Mouse (Mus musculus) MEL (cell line): ENCODE measurements around the gene Hps4. TPM values are rescaled to one million over a fixed set of nuclear protein-coding genes. Genes with fewer than 3 reads are reported as not detected.

ENCODE experiments used
- DNase-seq: peaks from one replicate; pipeline ENCODE4 v3.0.0; 2011; ENCODE audit warnings: low read depth, low spot score
- H3K27ac ChIP-seq: 2 replicates; pipeline ENCODE4 v1.5.1; 2012; ENCODE audit warnings: low read depth, mild to moderate bottlenecking, control low read depth, low read length, moderate library complexity; ENCODE audit not compliant: control insufficient read depth
- H3K27me3 ChIP-seq, 2 experiments: fragments of 150-350 bp in 1 of 2; sonication (generic) in 1 of 2; 2 replicates each; pipeline ENCODE4 v1.6.1; 2012; ENCODE audit warnings: low read length in 2 of 2, mild to moderate bottlenecking in 2 of 2, improper control_type of control experiment in 1 of 2, moderate library complexity in 1 of 2; ENCODE audit not compliant: insufficient read depth in 2 of 2, control insufficient read depth in 1 of 2
- H3K36me3 ChIP-seq, 2 experiments: 2 replicates each; pipeline ENCODE4 v1.6.1; 2012 to 2014; ENCODE audit warnings: low read length in 2 of 2, improper control_type of control experiment in 1 of 2, inconsistent platforms in 1 of 2, mild to moderate bottlenecking in 1 of 2; ENCODE audit not compliant: insufficient read depth in 2 of 2, control insufficient read depth in 1 of 2
- H3K4me1 ChIP-seq, 2 experiments: fragments of 150-350 bp in 1 of 2; sonication (generic) in 1 of 2; 2 replicates each; pipeline ENCODE4 v1.6.1; 2012; ENCODE audit warnings: low read length in 2 of 2, improper control_type of control experiment in 1 of 2, mild to moderate bottlenecking in 1 of 2; ENCODE audit not compliant: insufficient read depth in 2 of 2, control insufficient read depth in 1 of 2
- H3K4me3 ChIP-seq, 2 experiments: fragments of 150-350 bp in 1 of 2; sonication (generic) in 1 of 2; 2 replicates each; pipeline ENCODE4 v1.5.1; 2012; ENCODE audit warnings: low read depth in 2 of 2, low read length in 2 of 2, mild to moderate bottlenecking in 2 of 2, moderate library complexity in 2 of 2, control low read depth in 1 of 2, improper control_type of control experiment in 1 of 2; ENCODE audit not compliant: control insufficient read depth in 1 of 2, insufficient read depth in 1 of 2
- H3K79me2 ChIP-seq: 2 replicates; pipeline ENCODE4 v1.6.1; 2012; ENCODE audit warnings: mild to moderate bottlenecking, low read length, moderate library complexity; ENCODE audit not compliant: control insufficient read depth, poor library complexity, insufficient read depth
- H3K9ac ChIP-seq: 2 replicates; pipeline ENCODE4 v1.6.1; 2012; ENCODE audit warnings: low read depth, mild to moderate bottlenecking, control low read depth, low read length, moderate library complexity; ENCODE audit not compliant: control insufficient read depth, poor library complexity, severe bottlenecking
- H3K9me3 ChIP-seq: fragments of 150-350 bp; sonication (generic); replicated peaks from 2 replicates; pipeline ENCODE4 v1.6.1; 2012; ENCODE audit warnings: mild to moderate bottlenecking, low read length, improper control_type of control experiment, moderate library complexity; ENCODE audit not compliant: insufficient read depth
- CHD2 ChIP-seq: IDR thresholded peaks from 2 replicates; pipeline ENCODE4 v1.6.1; 2011; ENCODE audit warnings: low read length, improper control_type of control experiment
- GATA1 ChIP-seq: IDR thresholded peaks from 2 replicates; pipeline ENCODE4 v1.6.1; 2011; ENCODE audit warnings: low read depth, low read length, improper control_type of control experiment
- KAT2A ChIP-seq: conservative IDR thresholded peaks from 2 replicates; pipeline ENCODE4 v1.6.1; 2012; ENCODE audit warnings: low read depth, low read length, improper control_type of control experiment, inconsistent platforms
- MEF2A ChIP-seq: IDR thresholded peaks from 2 replicates; pipeline ENCODE4 v1.6.1; 2014; ENCODE audit warnings: low read depth, mild to moderate bottlenecking, inconsistent platforms, low read length, improper control_type of control experiment; ENCODE audit not compliant: poor library complexity, insufficient replicate concordance, severe bottlenecking; ENCODE audit errors: extremely low read depth
- MXI1 ChIP-seq: IDR thresholded peaks from 2 replicates; pipeline ENCODE4 v1.6.1; 2011; ENCODE audit warnings: mild to moderate bottlenecking, low read depth, low read length, improper control_type of control experiment
- NRF1 ChIP-seq: IDR thresholded peaks from 2 replicates; pipeline ENCODE4 v1.6.1; 2014; ENCODE audit warnings: low read depth, mild to moderate bottlenecking, inconsistent platforms, low read length, improper control_type of control experiment, moderate library complexity; ENCODE audit not compliant: poor library complexity, insufficient read depth, severe bottlenecking
- POLR2A ChIP-seq, 2 experiments: IDR thresholded peaks; 2 replicates each; pipeline ENCODE4 v1.6.1; 2011 to 2012; ENCODE audit warnings: low read length in 2 of 2, mild to moderate bottlenecking in 2 of 2, control low read depth in 1 of 2, improper control_type of control experiment in 1 of 2, low read depth in 1 of 2, moderate library complexity in 1 of 2; ENCODE audit not compliant: control insufficient read depth in 1 of 2, insufficient read depth in 1 of 2, poor library complexity in 1 of 2
- RCOR1 ChIP-seq: IDR thresholded peaks from 2 replicates; pipeline ENCODE4 v1.6.1; 2012; ENCODE audit warnings: low read depth, mild to moderate bottlenecking, inconsistent platforms, low read length, improper control_type of control experiment
- SIN3A ChIP-seq: IDR thresholded peaks from 2 replicates; pipeline ENCODE4 v1.6.1; 2012; ENCODE audit warnings: low read length, improper control_type of control experiment, inconsistent platforms
- SMC3 ChIP-seq: IDR thresholded peaks from 2 replicates; pipeline ENCODE4 v1.6.1; 2011; ENCODE audit warnings: low read depth, low read length, improper control_type of control experiment
- USF1 ChIP-seq: IDR thresholded peaks from 2 replicates; pipeline ENCODE4 v1.6.1; 2014; ENCODE audit warnings: low read depth, mild to moderate bottlenecking, inconsistent platforms, low read length, improper control_type of control experiment, moderate library complexity
- USF2 ChIP-seq, 2 experiments: IDR thresholded peaks; 2 replicates each; pipeline ENCODE4 v1.6.1; 2011 to 2012; ENCODE audit warnings: improper control_type of control experiment in 2 of 2, low read length in 2 of 2, borderline replicate concordance in 1 of 2, inconsistent platforms in 1 of 2, low read depth in 1 of 2, mild to moderate bottlenecking in 1 of 2; ENCODE audit not compliant: insufficient read depth in 1 of 2
- ZC3H11A ChIP-seq: IDR thresholded peaks from 2 replicates; pipeline ENCODE4 v1.6.1; 2012; ENCODE audit warnings: low read depth, mild to moderate bottlenecking, inconsistent platforms, low read length, improper control_type of control experiment
- ZNF384 ChIP-seq: IDR thresholded peaks from 2 replicates; pipeline ENCODE4 v1.6.1; 2012; ENCODE audit warnings: low read depth, mild to moderate bottlenecking, inconsistent platforms, low read length, improper control_type of control experiment
- polyA plus RNA-seq, 2 experiments: library from polyadenylated mRNA; stranded (reverse) in 1 of 2; unstranded in 1 of 2; fragments of >175 nt in 1 of 2; fragments of >200 nt in 1 of 2; gene quantifications; 2 replicates each; pipeline versions ENCODE4 v1.2.1 to v1.2.4; 2012; ENCODE audit warnings: low replicate concordance in 2 of 2, low read depth in 1 of 2; ENCODE audit not compliant: insufficient read length in 2 of 2, insufficient read depth in 1 of 2, missing spikeins in 1 of 2
- total RNA-seq: library from RNA; depleted of rRNA; stranded (reverse); fragments of 300-350 nt; gene quantifications from 2 replicates; pipeline ENCODE4 v1.2.3, GENCODE M21; 2012

The Hps4 gene
- total and polyA plus RNA-seq, 3 experiments = 37.1 to 41.7 TPM; not detected in 1

DNA sequence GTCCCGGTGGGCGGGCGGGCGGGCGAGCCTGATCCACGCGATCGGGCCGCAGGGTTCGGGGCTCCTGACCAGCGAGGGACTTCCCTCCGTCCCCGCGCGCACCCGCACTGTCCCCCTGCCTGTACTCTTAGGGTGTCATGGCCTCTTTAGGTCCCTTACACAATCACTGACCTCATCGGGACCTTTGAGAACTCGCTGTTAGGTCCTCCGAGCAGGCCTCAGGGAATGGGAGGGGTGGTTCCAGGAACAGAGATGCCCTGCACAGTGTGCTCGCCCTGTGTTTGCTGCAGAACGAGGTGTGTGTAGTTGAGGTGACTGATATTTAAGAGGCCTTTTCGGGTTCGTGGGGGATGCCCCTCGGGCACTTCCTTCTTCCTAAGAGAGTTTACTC, 317 bp downstream of the Hps4 start:
- H3K27ac ChIP-seq = peak overlapping the region; percentile 5; the same call in 1 of the 2 replicates
- H3K9ac ChIP-seq = peak overlapping the region; percentile 90
- H3K27me3 ChIP-seq = no peaks in the 10 kb centered on the region
- H3K4me1 ChIP-seq = peaks cover 0 to 20% of the 10 kb centered on the region in 2 experiments; a peak in 3 of 4 replicates
- H3K79me2 ChIP-seq = peaks cover 20% of the 10 kb centered on the region
- TF ChIP-seq USF2 (IDR thresholded peaks at IDR 0.05; ENCODE audit: borderline replicate concordance in 1 of 2, insufficient read depth in 1 of 2, low read depth in 1 of 2, low read length in 2 of 2) = no peak
- TF ChIP-seq ZC3H11A = no peak
- no peak for TF ChIP-seq NRF1
- no peak for TF ChIP-seq SMC3
- TF ChIP-seq POLR2A (IDR thresholded peaks at IDR 0.05; ENCODE audit: control insufficient read depth in 1 of 2, insufficient read depth in 1 of 2, low read depth in 1 of 2, low read length in 2 of 2, poor library complexity in 1 of 2) = peak in 1 of 2 experiments; percentile 27; a peak in 1 of 4 replicates
- TF ChIP-seq USF1 = no peak
- TF ChIP-seq GATA1 = no peak
- no peak for TF ChIP-seq CHD2
- peaks cover 0 to 10% of the 10 kb centered on the region in 2 experiments; a peak in 2 of 4 replicates for H3K36me3 ChIP-seq
- DNase-seq = peak; percentile 66
- peak overlapping the region; percentile 82 to 98 for H3K4me3 ChIP-seq
- H3K9me3 ChIP-seq = no peaks in the 10 kb centered on the region

GRCm38 (mm10) chr5:112344092-112344960, 1.4 kb downstream of the Hps4 start:
- Histone ChIP-seq H3K4me3 (no peak overlapping the region), H3K4me1 (peaks cover 0 to 20% of the 10 kb centered on the region in 2 experiments; a peak in 3 of 4 replicates), H3K27me3 (no peaks in the 10 kb centered on the region), H3K27ac (no peak overlapping the region), H3K36me3 (peaks cover 0 to 10% of the 10 kb centered on the region in 2 experiments; a peak in 2 of 4 replicates), H3K9ac (0 out of 2 replicates have a peak overlapping the region, but pooled peaks have one; percentile 0), H3K79me2 (peaks cover 20% of the 10 kb centered on the region), H3K9me3 (no peaks in the 10 kb centered on the region)
- TF ChIP-seq SIN3A (no peak), MXI1 (no peak), MEF2A (no peak), RCOR1 (no peak), ZNF384 (no peak), KAT2A (no peak)
- no peak for DNase-seq
